Mouse (Mus musculus) megakaryocyte, embryonic 14.5 days (primary cell): ENCODE data around the gene Tmem14c. TPM values are rescaled to one million over a fixed set of nuclear protein-coding genes. Genes with fewer than 3 reads are reported as not detected.
"Not testable (repeated sequence)": the region's sequence is repeated elsewhere in the genome, so short reads cannot be mapped to it uniquely, and the experiment has no call there.

ENCODE experiments used
- H3K27me3 ChIP-seq: replicated peaks from 2 replicates; pipeline ENCODE3; 2012; ENCODE audit warnings: inconsistent platforms
- H3K36me3 ChIP-seq: replicated peaks from 2 replicates; pipeline ENCODE3; 2012; ENCODE audit warnings: low read length, inconsistent platforms, mixed read lengths
- H3K4me1 ChIP-seq: 2 replicates; pipeline ENCODE4 v1.6.1; 2012; ENCODE audit warnings: inconsistent platforms
- H3K4me3 ChIP-seq: replicated peaks from 2 replicates; pipeline ENCODE3; 2012; ENCODE audit warnings: moderate library complexity, mild to moderate bottlenecking, inconsistent platforms
- H3K9me3 ChIP-seq: 2 replicates; pipeline ENCODE4 v1.6.1; 2012; ENCODE audit warnings: inconsistent platforms
- FLI1 ChIP-seq: IDR thresholded peaks from 2 replicates; pipeline ENCODE4 v1.6.1; 2012; ENCODE audit warnings: low read length, inconsistent platforms, mixed read lengths
- GATA1 ChIP-seq: IDR thresholded peaks from 3 replicates; pipeline ENCODE4 v1.6.1; 2012; ENCODE audit warnings: mixed read lengths, low read length, inconsistent platforms, borderline replicate concordance
- polyA plus RNA-seq: library from polyadenylated mRNA; stranded (reverse); fragments of >175 nt; gene quantifications from 2 replicates; pipeline ENCODE4 v1.2.3, GENCODE M21; 2012; ENCODE audit warnings: low replicate concordance; ENCODE audit not compliant: insufficient read depth

The Tmem14c gene
- polyA plus RNA-seq, 1 experiment, result 191 TPM

- peaks cover 35% of the 10 kb centered on the region for H3K4me1 ChIP-seq
- peaks cover 4% of the 10 kb centered on the region; the same call in 1 of the 2 replicates for H3K9me3 ChIP-seq
- no peaks in the 10 kb centered on the region for H3K27me3 ChIP-seq
- no peak overlapping the region for H3K4me3 ChIP-seq
- TF ChIP-seq GATA1 (no peak), FLI1 (no peak)
- peaks cover 7% of the 10 kb centered on the region for H3K36me3 ChIP-seq
These were observed 30.0 kb upstream of the Tmem14c start for GRCm38 (mm10) chr13:40986081-40986480.

- H3K4me3 ChIP-seq, H3K27me3 ChIP-seq, H3K36me3 ChIP-seq, H3K9me3 ChIP-seq: not testable (repeated sequence)
- peaks cover 34% of the 10 kb centered on the region for H3K4me1 ChIP-seq
These were observed 28.3 kb upstream of the Tmem14c start for GRCm38 (mm10) chr13:40987608-40988303.

GRCm38 (mm10) chr13:40988418-40988817 lies 27.7 kb upstream of the Tmem14c start:
- H3K27me3 ChIP-seq, result no peaks in the 10 kb centered on the region
- H3K36me3 ChIP-seq, result peaks cover 3% of the 10 kb centered on the region
- peaks cover 30% of the 10 kb centered on the region for H3K4me1 ChIP-seq
- H3K4me3 ChIP-seq, result no peak overlapping the region
- no peak for TF ChIP-seq GATA1
- TF ChIP-seq FLI1, result no peak
- 0 out of 2 replicates have a peak, but pooled peaks cover 3% of the 10 kb centered on the region for H3K9me3 ChIP-seq

GRCm38 (mm10) chr13:40994487-40995263 lies 21.4 kb upstream of the Tmem14c start:
- H3K4me1 ChIP-seq, result peaks cover 27% of the 10 kb centered on the region
- TF ChIP-seq GATA1, result no peak
- TF ChIP-seq FLI1, result no peak
- 0 out of 2 replicates have a peak, but pooled peaks cover 3% of the 10 kb centered on the region for H3K9me3 ChIP-seq
- H3K27me3 ChIP-seq, result no peaks in the 10 kb centered on the region
- peaks cover 3% of the 10 kb centered on the region for H3K36me3 ChIP-seq
- H3K4me3 ChIP-seq, result no peak overlapping the region

GRCm38 (mm10) chr13:40998537-40998936 lies 17.6 kb upstream of the Tmem14c start:
- not testable (repeated sequence) for H3K4me3 ChIP-seq, H3K9me3 ChIP-seq, H3K27me3 ChIP-seq
- peaks cover 11% of the 10 kb centered on the region for H3K36me3 ChIP-seq
- H3K4me1 ChIP-seq, result peaks cover 43% of the 10 kb centered on the region

GRCm38 (mm10) chr13:41000140-41000925 lies 15.8 kb upstream of the Tmem14c start:
- Histone ChIP-seq H3K36me3 (peaks cover 26% of the 10 kb centered on the region), H3K27me3 (no peaks in the 10 kb centered on the region), H3K4me1 (peaks cover 41% of the 10 kb centered on the region), H3K4me3 (peak overlapping the region; percentile 98), H3K9me3 (no peaks in the 10 kb centered on the region)
- TF ChIP-seq FLI1, result no peak
- no peak for TF ChIP-seq GATA1

GRCm38 (mm10) chr13:41000926-41001639 lies 15.0 kb upstream of the Tmem14c start, which contains the start of gene Pak1ip1:
TSS of gene Pak1ip1 (plus strand) at chr13:41001023.
- Histone ChIP-seq H3K9me3 (no peaks in the 10 kb centered on the region), H3K4me3 (peak within 1 kb of the TSS; percentile 98), H3K4me1 (peaks cover 48% of the 10 kb centered on the region), H3K36me3 (peaks cover 34% of the 10 kb centered on the region), H3K27me3 (no peaks in the 10 kb centered on the region)
- no peak for TF ChIP-seq GATA1
- TF ChIP-seq FLI1, result peak; percentile 95

GRCm38 (mm10) chr13:41002001-41002400 lies 14.1 kb upstream of the Tmem14c start:
- Histone ChIP-seq H3K36me3 (peaks cover 43% of the 10 kb centered on the region), H3K9me3 (no peaks in the 10 kb centered on the region), H3K4me3 (peak overlapping the region; percentile 98), H3K4me1 (peaks cover 54% of the 10 kb centered on the region), H3K27me3 (no peaks in the 10 kb centered on the region)
- no peak for TF ChIP-seq GATA1

- H3K36me3 ChIP-seq, result peaks cover 86% of the 10 kb centered on the region
- H3K9me3 ChIP-seq, result no peaks in the 10 kb centered on the region
- TF ChIP-seq FLI1 (no peak), GATA1 (no peak)
- H3K4me3 ChIP-seq, result no peak overlapping the region
- H3K27me3 ChIP-seq, result no peaks in the 10 kb centered on the region
- H3K4me1 ChIP-seq, result peaks cover 42% of the 10 kb centered on the region
These were observed 9.8 kb upstream of the Tmem14c start for GRCm38 (mm10) chr13:41006244-41006643.

GRCm38 (mm10) chr13:41008271-41008670 lies 7.8 kb upstream of the Tmem14c start:
- no peak overlapping the region for H3K4me3 ChIP-seq
- no peaks in the 10 kb centered on the region for H3K9me3 ChIP-seq
- peaks cover 97% of the 10 kb centered on the region for H3K36me3 ChIP-seq
- peaks cover 43% of the 10 kb centered on the region for H3K4me1 ChIP-seq
- no peak for TF ChIP-seq FLI1
- no peaks in the 10 kb centered on the region for H3K27me3 ChIP-seq
